Mouse (Mus musculus) megakaryocyte, embryonic 14.5 days (primary cell): ENCODE results near the gene Lgr6. TPM values are rescaled to one million over a fixed set of nuclear protein-coding genes. Genes with fewer than 3 reads are reported as not detected.

Source experiments
- H3K27me3 ChIP-seq: replicated peaks from 2 replicates; pipeline ENCODE3; 2012; ENCODE audit warnings: inconsistent platforms
- H3K36me3 ChIP-seq: replicated peaks from 2 replicates; pipeline ENCODE3; 2012; ENCODE audit warnings: low read length, inconsistent platforms, mixed read lengths
- H3K4me1 ChIP-seq: 2 replicates; pipeline ENCODE4 v1.6.1; 2012; ENCODE audit warnings: inconsistent platforms
- H3K4me3 ChIP-seq: replicated peaks from 2 replicates; pipeline ENCODE3; 2012; ENCODE audit warnings: moderate library complexity, mild to moderate bottlenecking, inconsistent platforms
- H3K9me3 ChIP-seq: 2 replicates; pipeline ENCODE4 v1.6.1; 2012; ENCODE audit warnings: inconsistent platforms
- FLI1 ChIP-seq: IDR thresholded peaks from 2 replicates; pipeline ENCODE4 v1.6.1; 2012; ENCODE audit warnings: low read length, inconsistent platforms, mixed read lengths
- GATA1 ChIP-seq: IDR thresholded peaks from 3 replicates; pipeline ENCODE4 v1.6.1; 2012; ENCODE audit warnings: mixed read lengths, low read length, inconsistent platforms, borderline replicate concordance
- polyA plus RNA-seq: library from polyadenylated mRNA; stranded (reverse); fragments of >175 nt; gene quantifications from 2 replicates; pipeline ENCODE4 v1.2.3, GENCODE M21; 2012; ENCODE audit warnings: low replicate concordance; ENCODE audit not compliant: insufficient read depth

Lgr6 gene
- polyA plus RNA-seq, 1 experiment: not detected

DNA sequence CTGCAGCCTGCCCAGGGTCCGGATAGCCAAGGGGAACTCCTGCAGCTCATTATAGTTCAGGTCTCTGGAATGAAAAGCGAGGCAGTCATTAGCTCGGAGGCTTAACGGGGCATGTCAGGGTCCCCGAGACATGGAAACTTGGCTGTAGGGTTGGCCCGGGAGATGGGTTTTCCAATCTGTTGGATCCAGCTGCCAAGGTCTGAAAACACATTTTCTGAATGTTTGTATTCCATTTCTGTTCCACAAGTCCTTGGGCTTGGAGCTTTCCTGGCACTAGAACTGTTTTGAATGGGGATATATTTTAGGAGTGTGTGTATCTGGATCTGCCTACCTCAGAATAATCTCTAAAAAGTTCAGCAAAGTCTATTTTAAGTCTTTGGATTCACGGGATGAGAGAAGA, 99.4 kb downstream of the Lgr6 start:
- H3K4me3 ChIP-seq: no peak overlapping the region

GRCm38 (mm10) chr1:135003346-135003745, 101.7 kb downstream of the Lgr6 start:
- Histone ChIP-seq H3K36me3 (no peaks in the 10 kb centered on the region), H3K4me1 (no peaks in the 10 kb centered on the region)

More for the DNA sequence above, 99.4 kb downstream of the Lgr6 start:
- Histone ChIP-seq H3K4me1 (no peaks in the 10 kb centered on the region), H3K27me3 (peaks cover 59% of the 10 kb centered on the region), H3K9me3 (no peaks in the 10 kb centered on the region), H3K36me3 (no peaks in the 10 kb centered on the region)
- TF ChIP-seq FLI1 (no peak), GATA1 (no peak)

DNA sequence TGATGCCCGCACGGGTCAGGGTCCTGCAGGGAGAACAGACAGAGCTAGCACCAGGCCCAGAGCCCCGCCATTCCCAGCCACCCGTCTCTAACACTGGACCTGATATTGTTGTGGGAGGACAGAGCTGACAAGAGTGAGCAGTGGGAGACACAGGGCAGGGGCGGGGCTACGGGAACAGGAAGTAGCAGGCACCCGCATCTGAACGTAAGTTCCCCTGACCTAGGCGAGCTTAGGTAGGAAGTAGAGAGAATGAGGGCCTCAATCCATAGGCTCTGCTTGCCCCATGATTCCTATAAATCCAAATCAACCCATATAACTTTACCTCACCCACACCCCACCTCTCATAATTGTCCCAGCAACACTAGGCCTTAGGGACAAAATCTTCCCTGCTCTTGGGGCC, 104.5 kb downstream of the Lgr6 start:
- no peak for TF ChIP-seq FLI1
- TF ChIP-seq GATA1: no peak
- no peak overlapping the region for H3K4me3 ChIP-seq
- peaks cover 4% of the 10 kb centered on the region; the same call in 1 of the 2 replicates for H3K4me1 ChIP-seq
- peaks cover 81% of the 10 kb centered on the region for H3K27me3 ChIP-seq
- H3K9me3 ChIP-seq: no peaks in the 10 kb centered on the region
- H3K36me3 ChIP-seq: no peaks in the 10 kb centered on the region

More at GRCm38 (mm10) chr1:135003346-135003745, 101.7 kb downstream of the Lgr6 start:
- H3K4me3 ChIP-seq: no peak overlapping the region
- H3K9me3 ChIP-seq: no peaks in the 10 kb centered on the region
- H3K27me3 ChIP-seq: peaks cover 62% of the 10 kb centered on the region
- TF ChIP-seq FLI1: no peak

GRCm38 (mm10) chr1:134998231-134998630, 106.8 kb downstream of the Lgr6 start:
- TF ChIP-seq FLI1: no peak
- no peak for TF ChIP-seq GATA1
- H3K9me3 ChIP-seq: no peaks in the 10 kb centered on the region
- no peak overlapping the region for H3K4me3 ChIP-seq
- no peaks in the 10 kb centered on the region for H3K36me3 ChIP-seq
- peaks cover 10% of the 10 kb centered on the region; the same call in 1 of the 2 replicates for H3K4me1 ChIP-seq
- peaks cover 84% of the 10 kb centered on the region for H3K27me3 ChIP-seq

GRCm38 (mm10) chr1:134997568-134997967, 107.5 kb downstream of the Lgr6 start:
- peaks cover 10% of the 10 kb centered on the region; the same call in 1 of the 2 replicates for H3K4me1 ChIP-seq
- TF ChIP-seq FLI1 (no peak), GATA1 (no peak)
- no peaks in the 10 kb centered on the region for H3K36me3 ChIP-seq
- H3K9me3 ChIP-seq: no peaks in the 10 kb centered on the region
- peaks cover 83% of the 10 kb centered on the region for H3K27me3 ChIP-seq
- no peak overlapping the region for H3K4me3 ChIP-seq

GRCm38 (mm10) chr1:134996471-134996870, 108.6 kb downstream of the Lgr6 start:
- Histone ChIP-seq H3K9me3 (no peaks in the 10 kb centered on the region), H3K4me1 (peaks cover 10% of the 10 kb centered on the region; the same call in 1 of the 2 replicates), H3K36me3 (no peaks in the 10 kb centered on the region), H3K4me3 (no peak overlapping the region), H3K27me3 (peaks cover 86% of the 10 kb centered on the region)
- TF ChIP-seq FLI1 (no peak), GATA1 (no peak)

- H3K36me3 ChIP-seq: no peaks in the 10 kb centered on the region
- no peak overlapping the region for H3K4me3 ChIP-seq
- peaks cover 12% of the 10 kb centered on the region for H3K4me1 ChIP-seq
- H3K9me3 ChIP-seq: no peaks in the 10 kb centered on the region
- TF ChIP-seq FLI1: no peak
- no peak for TF ChIP-seq GATA1
- peaks cover 88% of the 10 kb centered on the region for H3K27me3 ChIP-seq
Measured at GRCm38 (mm10) chr1:134995954-134996353, 109.1 kb downstream of the Lgr6 start.

DNA sequence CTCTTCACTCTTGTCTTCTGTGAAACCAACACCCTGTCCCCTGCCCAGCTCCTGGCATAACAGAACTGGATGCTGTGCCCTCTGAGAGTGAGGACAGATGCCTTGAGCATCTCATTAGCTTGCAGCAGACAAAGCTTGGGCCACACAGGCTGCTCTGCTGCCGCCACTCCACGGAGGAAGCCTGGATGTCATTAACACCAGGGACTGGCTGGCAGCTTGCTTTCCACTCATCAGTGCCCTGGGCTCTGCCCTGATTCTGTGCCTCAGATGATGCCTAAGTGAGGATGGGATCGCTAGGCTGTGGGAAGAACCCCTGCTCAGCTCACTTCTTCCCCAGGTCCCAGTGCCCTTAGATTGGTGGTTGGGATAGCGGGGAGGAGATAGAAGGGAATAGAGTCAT, 109.6 kb downstream of the Lgr6 start:
- Histone ChIP-seq H3K9me3 (no peaks in the 10 kb centered on the region), H3K4me3 (no peak overlapping the region), H3K4me1 (peaks cover 16% of the 10 kb centered on the region), H3K27me3 (peaks cover 89% of the 10 kb centered on the region), H3K36me3 (no peaks in the 10 kb centered on the region)
- TF ChIP-seq FLI1: no peak
- no peak for TF ChIP-seq GATA1

- Histone ChIP-seq H3K36me3 (no peaks in the 10 kb centered on the region), H3K9me3 (no peaks in the 10 kb centered on the region), H3K4me3 (no peak overlapping the region), H3K4me1 (peaks cover 16% of the 10 kb centered on the region), H3K27me3 (peaks cover 90% of the 10 kb centered on the region)
- TF ChIP-seq FLI1: no peak
- no peak for TF ChIP-seq GATA1
Measured at GRCm38 (mm10) chr1:134994739-134995138, 110.3 kb downstream of the Lgr6 start.

DNA sequence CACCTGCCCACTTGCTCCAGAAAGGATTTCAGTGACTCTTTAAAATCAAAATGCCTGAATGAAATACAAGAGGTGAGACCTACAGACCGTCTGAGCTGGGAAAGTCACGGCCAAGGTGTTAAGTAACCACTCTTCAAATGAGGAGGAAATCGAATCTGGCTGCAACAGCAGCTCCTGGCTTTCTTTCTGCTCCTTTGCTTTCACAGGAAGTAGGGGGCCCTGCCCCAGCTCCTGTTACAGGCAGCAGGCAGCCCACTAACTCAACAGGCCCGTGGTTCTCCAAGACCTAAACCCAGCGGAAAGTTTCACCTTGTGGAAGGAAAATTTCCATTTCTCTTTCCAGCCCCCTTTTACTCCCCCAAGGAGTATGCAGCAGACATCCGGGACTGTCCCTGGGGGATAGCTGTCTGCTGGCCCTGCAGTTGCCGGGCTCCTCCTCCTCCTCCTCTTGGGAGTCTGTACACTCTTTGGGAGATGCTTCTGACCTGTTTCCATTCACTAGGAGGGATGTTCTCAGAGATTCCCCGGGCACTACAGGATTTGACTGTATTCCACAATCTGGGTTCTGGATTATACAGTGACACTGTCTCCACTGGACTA, 112.9 kb downstream of the Lgr6 start:
- Histone ChIP-seq H3K27me3 (peaks cover 84% of the 10 kb centered on the region), H3K4me1 (peaks cover 26% of the 10 kb centered on the region), H3K4me3 (no peak overlapping the region), H3K9me3 (no peaks in the 10 kb centered on the region), H3K36me3 (no peaks in the 10 kb centered on the region)
- TF ChIP-seq FLI1 (no peak), GATA1 (no peak)

GRCm38 (mm10) chr1:134989372-134989771, 115.7 kb downstream of the Lgr6 start:
- Histone ChIP-seq H3K4me1 (peaks cover 18% of the 10 kb centered on the region), H3K36me3 (no peaks in the 10 kb centered on the region), H3K9me3 (0 out of 2 replicates have a peak, but pooled peaks cover 2% of the 10 kb centered on the region), H3K27me3 (peaks cover 81% of the 10 kb centered on the region), H3K4me3 (no peak overlapping the region)
- TF ChIP-seq FLI1 (no peak), GATA1 (no peak)
